Mouse (Mus musculus) cortical plate, adult 2 months (tissue): ENCODE measurements around the gene Agbl3. TPM values are rescaled to one million over a fixed set of nuclear protein-coding genes. Genes with fewer than 3 reads are reported as not detected.

Experiments
- H3K27ac ChIP-seq: fragments of 200-500 bp; 2 replicates; pipeline ENCODE4 v1.5.1; 2012; ENCODE audit warnings: low read length, control low read depth, inconsistent platforms; ENCODE audit not compliant: insufficient read depth
- H3K4me1 ChIP-seq: fragments of 200-500 bp; 2 replicates; pipeline ENCODE4 v1.6.1; 2011; ENCODE audit warnings: low read length; ENCODE audit not compliant: control insufficient read depth, insufficient read depth
- H3K4me3 ChIP-seq: fragments of 200-500 bp; 2 replicates; pipeline ENCODE4 v1.5.1; 2011; ENCODE audit warnings: mild to moderate bottlenecking, low read length, control low read depth; ENCODE audit not compliant: insufficient read depth
- CTCF ChIP-seq: fragments of 200-500 bp; IDR thresholded peaks from 2 replicates; pipeline ENCODE4 v1.5.1; 2011; ENCODE audit warnings: mild to moderate bottlenecking, control low read depth, low read length; ENCODE audit not compliant: insufficient read depth; ENCODE audit errors: extremely low read depth
- POLR2A ChIP-seq: fragments of 200-500 bp; IDR thresholded peaks from 2 replicates; pipeline ENCODE4 v1.6.1; 2011; ENCODE audit warnings: mild to moderate bottlenecking, low read length, control low read depth; ENCODE audit not compliant: insufficient read depth; ENCODE audit errors: extremely low read depth
- polyA plus RNA-seq: library from polyadenylated mRNA; depleted of rRNA; stranded (reverse); fragments of >200 nt; gene quantifications from 2 replicates; pipeline ENCODE4 v1.2.3, GENCODE M21; 2012

Gene Agbl3
- polyA plus RNA-seq, 1 experiment, result 15.7 TPM

DNA sequence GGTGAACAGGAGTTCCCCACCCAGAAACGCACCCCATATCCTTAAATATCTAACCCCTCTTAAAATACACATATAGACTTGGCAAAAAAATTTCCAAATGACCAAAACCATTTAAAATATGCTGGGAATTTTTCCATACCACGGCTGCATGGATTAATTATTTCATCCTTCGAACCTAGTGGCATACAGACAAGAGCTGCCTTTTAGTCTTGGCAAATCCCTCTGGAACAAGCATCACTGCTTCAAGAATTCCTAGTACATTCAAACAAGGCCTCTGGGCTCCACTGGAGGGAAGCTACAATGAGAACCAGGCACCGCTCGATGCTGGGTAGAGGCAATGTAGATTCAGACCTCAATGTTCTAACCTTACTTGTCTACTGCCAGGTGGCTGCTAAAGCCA, 90.5 kb downstream of the Agbl3 start:
- no peak overlapping the region for H3K4me3 ChIP-seq
- H3K4me1 ChIP-seq, result peaks cover 1% of the 10 kb centered on the region
- TF ChIP-seq POLR2A (no peak), CTCF (no peak)
- H3K27ac ChIP-seq, result no peak overlapping the region

DNA sequence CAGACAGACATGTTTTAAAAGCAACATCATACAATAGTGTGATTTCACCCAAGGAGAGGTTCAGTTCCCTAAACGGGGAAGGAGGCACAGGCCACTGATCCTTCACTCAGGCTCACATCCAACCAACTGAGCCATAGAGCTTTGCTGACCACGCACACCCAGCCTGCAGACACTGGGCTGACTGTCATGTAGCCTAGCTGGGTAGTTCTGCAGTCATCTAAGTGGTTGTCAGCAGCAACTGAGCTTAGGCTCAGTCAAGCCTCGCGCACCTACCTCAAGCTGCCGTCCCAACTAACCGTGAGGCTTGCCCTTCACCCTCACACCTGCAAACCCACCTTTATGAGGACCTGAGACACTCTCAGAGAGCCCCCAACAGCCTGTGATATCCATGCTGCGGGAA, 91.7 kb downstream of the Agbl3 start:
- no peak overlapping the region for H3K27ac ChIP-seq
- H3K4me3 ChIP-seq, result no peak overlapping the region
- peaks cover 1% of the 10 kb centered on the region for H3K4me1 ChIP-seq
- no peak for TF ChIP-seq POLR2A
- TF ChIP-seq CTCF, result no peak

DNA sequence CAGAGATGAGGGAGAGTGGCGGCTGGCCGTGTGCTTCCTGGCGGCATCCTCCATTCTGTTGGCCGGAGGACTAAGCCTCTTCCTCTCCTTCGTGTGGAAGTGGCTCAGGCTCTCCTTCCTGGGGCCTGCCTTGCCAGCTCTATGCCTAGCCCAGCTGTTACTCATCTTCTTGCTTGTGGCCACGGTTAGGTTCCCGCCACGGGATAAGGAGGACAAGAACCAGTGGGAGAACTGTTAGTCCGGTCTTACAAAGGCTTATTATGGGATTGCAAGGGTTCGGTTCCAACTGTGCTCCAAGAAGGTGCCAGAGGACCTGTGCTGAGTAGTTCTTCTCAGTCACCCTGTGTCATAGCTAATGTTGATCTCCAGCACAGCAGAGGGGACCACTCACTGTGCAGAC, 92.6 kb downstream of the Agbl3 start:
- H3K4me1 ChIP-seq, result peaks cover 1% of the 10 kb centered on the region
- TF ChIP-seq CTCF (no peak), POLR2A (no peak)
- H3K27ac ChIP-seq, result no peak overlapping the region

DNA sequence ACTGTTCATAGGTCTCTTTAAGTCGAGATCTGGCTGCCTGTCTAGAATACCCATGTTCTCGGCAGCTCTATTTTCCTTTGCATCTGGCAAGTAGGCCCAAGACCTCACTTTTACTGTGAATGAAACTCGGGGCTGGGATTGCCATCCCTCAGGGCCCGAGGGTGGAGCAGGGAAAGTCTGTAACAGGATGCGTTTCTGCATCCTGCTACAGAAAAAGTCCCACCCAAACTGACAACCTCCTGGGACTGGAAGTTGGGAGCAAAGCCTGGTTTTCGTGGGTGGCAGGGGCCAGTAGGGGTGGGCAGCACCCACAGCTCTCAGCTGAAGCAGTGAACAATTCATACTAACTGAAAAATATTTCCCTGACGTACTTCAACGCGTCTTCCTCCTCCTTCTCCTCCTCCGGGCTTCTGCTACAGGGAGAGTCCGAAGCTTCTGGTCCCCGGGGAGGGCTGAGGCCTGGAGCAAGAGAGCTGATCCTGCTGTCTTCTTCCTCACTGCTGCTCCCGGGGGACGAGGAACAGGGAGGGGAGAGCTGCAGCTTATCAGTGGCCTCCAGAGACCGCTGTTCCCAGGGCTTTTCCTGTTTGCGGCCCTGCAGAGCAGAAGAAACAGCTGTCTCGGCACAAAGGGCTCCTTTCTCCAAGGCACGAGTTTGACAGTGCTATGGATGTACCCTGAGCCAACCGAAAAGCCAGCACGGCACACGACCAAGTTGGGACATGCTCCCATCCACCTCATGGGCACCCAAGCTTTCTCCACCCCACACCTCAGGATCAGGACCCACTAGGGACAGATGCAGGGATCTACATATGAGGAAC, 94.1 kb downstream of the Agbl3 start:
- TF ChIP-seq CTCF (no peak), POLR2A (no peak)
- peaks cover 1% of the 10 kb centered on the region for H3K4me1 ChIP-seq
- no peak overlapping the region for H3K4me3 ChIP-seq
- peak overlapping the region; percentile 54 for H3K27ac ChIP-seq

More for the DNA sequence above, 92.6 kb downstream of the Agbl3 start:
- H3K4me3 ChIP-seq, result no peak overlapping the region

DNA sequence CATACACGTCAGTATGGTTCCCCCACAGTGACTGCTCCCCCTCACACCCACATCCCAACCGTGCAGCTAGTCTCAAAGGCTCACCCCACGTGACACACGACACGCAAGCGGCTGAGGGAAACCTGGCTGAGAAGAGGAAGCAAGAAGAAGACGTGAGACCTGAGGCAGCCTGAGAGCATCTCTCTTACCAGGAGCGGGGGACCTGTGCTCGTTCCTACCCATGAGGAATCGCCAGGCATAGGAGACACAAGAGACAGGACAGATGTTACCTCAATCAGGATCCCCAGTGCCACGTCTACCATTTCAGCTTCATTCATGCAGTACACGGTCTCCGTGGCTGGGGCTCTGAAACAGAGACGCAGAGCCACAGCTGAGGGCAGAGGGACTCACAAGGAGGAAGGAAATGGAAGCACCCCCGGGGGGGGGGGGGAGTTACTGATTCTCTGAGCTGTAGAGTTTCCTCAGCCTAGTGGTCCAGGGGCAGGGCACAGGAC, 95.1 kb downstream of the Agbl3 start:
- H3K4me3 ChIP-seq, result no peak overlapping the region
- H3K27ac ChIP-seq, result peak overlapping the region; percentile 54

DNA sequence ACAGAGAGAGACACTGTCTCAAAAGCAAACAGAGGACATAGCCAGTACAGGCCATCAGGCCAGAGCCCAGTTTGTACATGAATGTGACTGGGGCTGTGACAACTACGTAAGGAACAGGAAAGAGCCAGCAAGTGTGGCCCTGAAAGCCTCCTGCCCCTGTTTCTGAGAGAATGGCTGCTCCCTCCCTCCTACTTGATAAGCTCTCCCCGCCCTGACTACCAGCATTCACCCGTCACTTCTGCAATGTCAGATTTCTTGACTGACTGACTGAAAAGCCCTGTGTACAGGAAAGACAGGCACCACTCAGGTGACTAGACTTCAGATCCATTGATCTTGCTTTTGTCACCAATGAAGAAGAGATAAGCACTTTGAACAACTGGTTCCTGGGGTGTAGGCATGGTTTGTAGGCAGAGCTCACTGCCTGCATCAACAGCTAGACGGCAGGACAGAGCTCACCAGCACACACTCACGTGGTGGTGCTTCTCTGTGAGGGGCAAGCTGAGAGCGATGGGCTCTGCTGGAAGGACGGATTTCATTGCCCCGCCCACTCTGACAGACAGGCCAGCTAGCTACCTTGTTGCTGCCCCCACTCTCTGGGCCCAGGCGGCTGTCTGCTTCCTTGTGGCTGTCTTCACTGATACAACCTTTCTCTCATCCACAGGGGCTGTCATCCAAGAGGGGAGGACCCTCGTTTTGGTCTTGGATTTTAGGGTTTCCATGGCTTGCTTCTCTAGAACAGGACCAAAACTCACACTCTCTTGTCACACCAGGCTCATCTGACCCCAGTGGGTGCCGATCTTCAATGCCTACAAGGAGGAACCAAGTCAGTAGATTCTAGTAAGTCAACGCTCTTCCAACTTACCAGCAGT, 96.0 kb downstream of the Agbl3 start:
- H3K4me1 ChIP-seq, result peaks cover 1% of the 10 kb centered on the region
- TF ChIP-seq CTCF (no peak), POLR2A (no peak)
- H3K27ac ChIP-seq, result peak overlapping the region; percentile 54; the same call in 1 of the 2 replicates
- no peak overlapping the region for H3K4me3 ChIP-seq

More for the DNA sequence above, 95.1 kb downstream of the Agbl3 start:
- peaks cover 1% of the 10 kb centered on the region for H3K4me1 ChIP-seq
- TF ChIP-seq CTCF, result no peak
- no peak for TF ChIP-seq POLR2A

DNA sequence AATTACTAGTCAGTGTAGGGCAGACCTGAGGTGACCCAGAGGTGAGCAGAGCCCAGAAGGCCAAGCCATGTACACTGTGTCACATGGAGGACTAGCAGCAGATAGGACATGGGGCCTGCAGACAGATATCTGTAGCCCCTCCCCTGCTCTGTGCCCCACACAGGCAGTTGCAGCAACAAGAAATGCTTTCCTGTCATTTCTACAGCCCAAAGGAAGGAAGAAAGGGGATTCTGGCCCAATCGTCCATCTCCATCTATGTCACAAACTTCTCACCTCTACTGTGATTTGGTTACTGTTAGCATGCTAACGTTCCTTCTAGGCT, 96.6 kb downstream of the Agbl3 start:
- Histone ChIP-seq H3K27ac (no peak overlapping the region), H3K4me3 (no peak overlapping the region), H3K4me1 (peaks cover 1% of the 10 kb centered on the region)
- TF ChIP-seq CTCF, result no peak
- no peak for TF ChIP-seq POLR2A

DNA sequence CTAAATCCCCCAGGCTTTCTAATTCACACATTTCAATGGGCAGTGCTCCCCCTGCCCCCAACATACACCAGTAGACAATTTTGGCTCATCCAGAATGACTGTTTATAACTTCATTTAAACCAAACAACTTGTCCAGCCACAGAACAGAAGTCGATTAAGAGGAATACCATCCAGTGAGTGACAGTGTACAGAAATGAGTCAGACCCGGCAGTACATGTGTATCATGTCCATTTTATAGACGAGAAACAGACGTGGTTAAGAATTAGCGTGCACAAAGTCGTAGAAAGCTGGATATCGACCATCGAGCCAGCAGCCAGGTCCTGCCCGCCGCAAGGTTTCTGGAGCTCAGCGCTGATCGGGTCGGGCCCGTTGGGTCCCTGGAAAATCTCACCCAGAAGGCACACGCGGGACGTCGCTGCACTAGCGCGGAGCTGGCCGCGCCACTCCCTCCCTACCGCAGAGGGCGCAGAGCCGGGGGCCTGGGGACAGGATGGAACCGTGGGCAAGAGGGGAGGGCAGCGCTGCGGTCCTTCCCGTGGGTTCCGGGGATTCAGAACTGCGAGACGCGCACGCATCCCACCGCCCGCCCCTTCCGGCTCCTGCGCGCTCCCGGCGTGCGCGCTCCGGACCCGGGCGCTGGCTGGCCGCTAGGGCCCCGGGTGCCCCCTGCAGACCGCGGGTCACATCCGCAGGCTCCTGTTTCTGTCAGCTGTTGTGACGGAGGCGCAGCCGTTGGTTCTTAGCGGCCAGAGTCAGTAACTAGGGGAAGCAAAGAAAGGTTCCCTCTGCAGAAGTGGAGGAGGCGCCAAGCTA, 97.5 kb downstream of the Agbl3 start, which contains the start of gene Cyren:
Cyren (minus strand) TSS at position 552 of the 813 bp plus-strand sequence.
- TF ChIP-seq CTCF (no peak), POLR2A (peak; percentile 64; the same call in 1 of the 2 replicates)
- H3K27ac ChIP-seq, result peak within 1 kb of the TSS; percentile 95

More for the DNA sequence above, 97.5 kb downstream of the Agbl3 start, which contains the start of gene Cyren:
- Histone ChIP-seq H3K4me3 (peak within 1 kb of the TSS; percentile 80), H3K4me1 (peaks cover 1% of the 10 kb centered on the region)
